Mouse (Mus musculus) lung, adult 10 weeks (tissue): ENCODE measurements around the gene Hand2. TPM values are rescaled to one million over a fixed set of nuclear protein-coding genes. Genes with fewer than 3 reads are reported as not detected.

Source experiments
- polyA plus RNA-seq: library from polyadenylated mRNA; stranded (reverse); fragments of 350-450 nt; fragmentation: Illumina TruSeq; extraction: RNeasy Lipid Tissue Mini Kit (QIAGEN cat#74804); gene quantifications from one replicate; pipeline ENCODE4 v1.2.3, GENCODE M21; 2014; ENCODE audit warnings: low read depth, low replicate concordance; ENCODE audit not compliant: insufficient read depth

The Hand2 gene
- 0.25 TPM for polyA plus RNA-seq

GRCm38 (mm10) chr8:57320851-57321743, at the start of gene Hand2:
Gene Hand2 (plus strand): TSS chr8:57320983.

Other genes starting within 250 kb of the Hand2 start
- gene Scrg1, start 134.9 kb downstream of the Hand2 start, polyA plus RNA-seq = 1.4 TPM
- gene Sap30, start 166.9 kb downstream of the Hand2 start, polyA plus RNA-seq = 9.2 TPM
- gene Hmgb2, start 190.9 kb downstream of the Hand2 start, polyA plus RNA-seq = 31.2 TPM